Mouse (Mus musculus): ENCODE data around the gene Whamm.
A peak's percentile ranks its signal among the peaks of the same experiment; 100 is the strongest.

- no peak for TF ChIP-seq CTCF (IDR thresholded peaks at IDR 0.05; ENCODE audit: low read depth)
- peak; percentile 33; the same call in 1 of the 2 replicates for TF ChIP-seq EP300 (IDR thresholded peaks at IDR 0.05; ENCODE audit: low read depth)
These were observed 25.0 kb downstream of the Whamm start for GRCm38 (mm10) chr7:81596086-81596485.

All from liver, postnatal 0 days (tissue).